Mouse (Mus musculus) erythroblast, embryonic 14.5 days (primary cell): ENCODE results near the gene Trim16.

Experiments used
- GATA1 ChIP-seq: IDR thresholded peaks from 2 replicates; pipeline ENCODE4 v1.6.1; 2012; ENCODE audit warnings: low read length, inconsistent platforms, mixed read lengths
- TAL1 ChIP-seq: IDR thresholded peaks from 3 replicates; pipeline ENCODE4 v1.6.1; 2012; ENCODE audit warnings: low read length, inconsistent platforms, mixed read lengths

- TF ChIP-seq TAL1 (no peak), GATA1 (no peak)
Measured at GRCm38 (mm10) chr11:62869201-62869600, 49.2 kb downstream of the Trim16 start.
